Mouse (Mus musculus) midbrain, embryonic 11.5 days (tissue): ENCODE measurements around the gene Aff3. TPM values are rescaled to one million over a fixed set of nuclear protein-coding genes. Genes with fewer than 3 reads are reported as not detected.

ENCODE experiments used
- ATAC-seq: fragments of 200-750 bp; cut with Nextera tagmentation; 2 replicates; pipeline ENCODE4 v1.8.0; 2017; ENCODE audit warnings: moderate TSS enrichment, moderate library complexity; ENCODE audit not compliant: low FRiP score
- DNase-seq: peaks from one replicate; pipeline ENCODE4 v3.0.0; 2015; ENCODE audit warnings: low spot score; ENCODE audit errors: missing footprints
- H3K27ac ChIP-seq: fragments of 300-500 bp; sonication (generic); 2 replicates; pipeline ENCODE4 v1.5.1; 2014; ENCODE audit warnings: low read depth, low read length
- H3K27me3 ChIP-seq: fragments of 300-500 bp; sonication (generic); 2 replicates; pipeline ENCODE4 v1.6.1; 2014; ENCODE audit warnings: mild to moderate bottlenecking, low read length, moderate library complexity, mixed read lengths; ENCODE audit not compliant: control insufficient read depth, insufficient read depth
- H3K36me3 ChIP-seq: fragments of 300-500 bp; sonication (generic); 2 replicates; pipeline ENCODE4 v1.6.1; 2014; ENCODE audit warnings: mild to moderate bottlenecking, low read length, moderate library complexity, mixed read lengths; ENCODE audit not compliant: control insufficient read depth, insufficient read depth
- H3K4me1 ChIP-seq: fragments of 300-500 bp; sonication (generic); 2 replicates; pipeline ENCODE4 v1.6.1; 2014; ENCODE audit warnings: low read length; ENCODE audit not compliant: control insufficient read depth, insufficient read depth
- H3K4me2 ChIP-seq: fragments of 300-500 bp; sonication (generic); 2 replicates; pipeline ENCODE4 v1.6.1; 2014; ENCODE audit warnings: mild to moderate bottlenecking, moderate library complexity
- H3K4me3 ChIP-seq: fragments of 300-500 bp; sonication (generic); 2 replicates; pipeline ENCODE4 v1.5.1; 2014; ENCODE audit warnings: low read depth, low read length
- H3K9ac ChIP-seq: fragments of 300-500 bp; sonication (generic); 2 replicates; pipeline ENCODE4 v1.6.1; 2014; ENCODE audit warnings: low read length
- H3K9me3 ChIP-seq: fragments of 300-500 bp; sonication (generic); 2 replicates; pipeline ENCODE4 v1.6.1; 2016; ENCODE audit warnings: low read length; ENCODE audit not compliant: control insufficient read depth
- WGBS: fragments of 180-500 bp; shearing (Covaris S2); extraction: QIAGEN DNeasy Blood & Tissue Kit; methylation state at CpG from one replicate; pipeline ENCODE4 v1.1.7; 2014; 5-methylcytosine and 5-hydroxymethylcytosine counted together
- polyA plus RNA-seq: library from polyadenylated mRNA; unstranded; fragments of >200 nt; fragmentation: Nextera tagmentation; extraction: Ambion mirVana; gene quantifications from 2 replicates; pipeline ENCODE4 v1.2.1, GENCODE M21; 2014

The Aff3 gene
- polyA plus RNA-seq, 1 experiment from 2014 or later = 16.3 TPM

GRCm38 (mm10) chr1:38387438-38387837, 277.3 kb downstream of the Aff3 start:
- Histone ChIP-seq H3K4me1 (peaks cover 5% of the 10 kb centered on the region), H3K27me3 (no peaks in the 10 kb centered on the region), H3K27ac (no peak overlapping the region), H3K4me3 (no peak overlapping the region), H3K9me3 (no peaks in the 10 kb centered on the region), H3K9ac (no peak overlapping the region), H3K4me2 (no peak overlapping the region), H3K36me3 (no peaks in the 10 kb centered on the region)
- WGBS = 59% methylated on average over 9 of the region's 9 CpGs
- no peak for ATAC-seq
- DNase-seq = no peak

- no peak overlapping the region; the same call in 1 of the 2 replicates for H3K27ac ChIP-seq
- no peak for ATAC-seq
Observed at GRCm38 (mm10) chr1:38384457-38385121, 280.2 kb downstream of the Aff3 start.

GRCm38 (mm10) chr1:38384010-38384409, 280.7 kb downstream of the Aff3 start:
- Histone ChIP-seq H3K4me3 (no peak overlapping the region), H3K36me3 (no peaks in the 10 kb centered on the region), H3K9ac (no peak overlapping the region), H3K27ac (no peak overlapping the region), H3K4me1 (peaks cover 5% of the 10 kb centered on the region), H3K9me3 (no peaks in the 10 kb centered on the region), H3K27me3 (no peaks in the 10 kb centered on the region), H3K4me2 (no peak overlapping the region)
- 86% methylated on average over 7 of the region's 7 CpGs for WGBS
- DNase-seq = peak; percentile 80
- ATAC-seq = no peak

More at GRCm38 (mm10) chr1:38384457-38385121, 280.2 kb downstream of the Aff3 start:
- peaks cover 5% of the 10 kb centered on the region for H3K4me1 ChIP-seq
- 53% methylated on average over 16 of the region's 16 CpGs for WGBS
- no peak overlapping the region for H3K9ac ChIP-seq
- H3K4me3 ChIP-seq = no peak overlapping the region
- peak; percentile 79 for DNase-seq
- no peaks in the 10 kb centered on the region for H3K9me3 ChIP-seq
- no peaks in the 10 kb centered on the region for H3K27me3 ChIP-seq
- no peaks in the 10 kb centered on the region for H3K36me3 ChIP-seq
- no peak overlapping the region for H3K4me2 ChIP-seq

GRCm38 (mm10) chr1:38382683-38383082, 282.1 kb downstream of the Aff3 start:
- 91% methylated on average over 4 of the region's 4 CpGs for WGBS
- DNase-seq = no peak

GRCm38 (mm10) chr1:38377930-38378329, 286.8 kb downstream of the Aff3 start:
- DNase-seq = no peak
- ATAC-seq = no peak
- no peaks in the 10 kb centered on the region for H3K4me1 ChIP-seq
- no peaks in the 10 kb centered on the region for H3K27me3 ChIP-seq
- WGBS = 78% methylated on average over 3 of the region's 3 CpGs
- no peak overlapping the region for H3K9ac ChIP-seq
- no peaks in the 10 kb centered on the region for H3K36me3 ChIP-seq
- no peaks in the 10 kb centered on the region for H3K9me3 ChIP-seq
- no peak overlapping the region for H3K4me3 ChIP-seq
- no peak overlapping the region for H3K4me2 ChIP-seq
- no peak overlapping the region for H3K27ac ChIP-seq

More at GRCm38 (mm10) chr1:38382683-38383082, 282.1 kb downstream of the Aff3 start:
- Histone ChIP-seq H3K36me3 (no peaks in the 10 kb centered on the region), H3K9me3 (no peaks in the 10 kb centered on the region), H3K4me2 (no peak overlapping the region), H3K4me3 (no peak overlapping the region), H3K9ac (no peak overlapping the region), H3K27me3 (no peaks in the 10 kb centered on the region), H3K27ac (no peak overlapping the region), H3K4me1 (peaks cover 5% of the 10 kb centered on the region)
- ATAC-seq = no peak

GRCm38 (mm10) chr1:38369166-38369565, 295.6 kb downstream of the Aff3 start:
- DNase-seq (peak; percentile 31), ATAC-seq (no peak)
- 88% methylated on average over 8 of the region's 8 CpGs for WGBS
- Histone ChIP-seq H3K36me3 (no peaks in the 10 kb centered on the region), H3K4me2 (no peak overlapping the region), H3K9ac (no peak overlapping the region), H3K27ac (no peak overlapping the region), H3K4me3 (no peak overlapping the region), H3K4me1 (no peaks in the 10 kb centered on the region), H3K27me3 (no peaks in the 10 kb centered on the region), H3K9me3 (no peaks in the 10 kb centered on the region)

GRCm38 (mm10) chr1:38368081-38368689, 296.6 kb downstream of the Aff3 start:
- Histone ChIP-seq H3K9me3 (no peaks in the 10 kb centered on the region), H3K4me2 (no peak overlapping the region), H3K4me3 (no peak overlapping the region), H3K27me3 (no peaks in the 10 kb centered on the region), H3K36me3 (no peaks in the 10 kb centered on the region), H3K27ac (no peak overlapping the region), H3K9ac (no peak overlapping the region), H3K4me1 (no peaks in the 10 kb centered on the region)
- peak; percentile 71 for DNase-seq
- no peak for ATAC-seq
- 87% methylated on average over 6 of the region's 6 CpGs for WGBS

- H3K27me3 ChIP-seq = no peaks in the 10 kb centered on the region
- H3K36me3 ChIP-seq = no peaks in the 10 kb centered on the region
- no peaks in the 10 kb centered on the region for H3K4me1 ChIP-seq
- no peak overlapping the region for H3K4me2 ChIP-seq
- no peak for ATAC-seq
- DNase-seq = peak; percentile 53
- H3K4me3 ChIP-seq = no peak overlapping the region
- WGBS = 94% methylated on average over 14 of the region's 14 CpGs
- H3K9me3 ChIP-seq = no peaks in the 10 kb centered on the region
- H3K27ac ChIP-seq = no peak overlapping the region
- no peak overlapping the region for H3K9ac ChIP-seq
Observed at GRCm38 (mm10) chr1:38367404-38368080, 297.2 kb downstream of the Aff3 start.

- Histone ChIP-seq H3K36me3 (no peaks in the 10 kb centered on the region), H3K27ac (no peak overlapping the region), H3K9me3 (no peaks in the 10 kb centered on the region), H3K4me2 (no peak overlapping the region), H3K27me3 (no peaks in the 10 kb centered on the region), H3K9ac (no peak overlapping the region), H3K4me1 (no peaks in the 10 kb centered on the region), H3K4me3 (no peak overlapping the region)
- no peak for ATAC-seq
- DNase-seq = peak; percentile 17
- 70% methylated on average over 2 of the region's 2 CpGs for WGBS
Observed at GRCm38 (mm10) chr1:38363856-38364255, 300.9 kb downstream of the Aff3 start.
